Mouse (Mus musculus) adrenal gland, postnatal 14 days (tissue): ENCODE results near the gene Lyl1. TPM values are rescaled to one million over a fixed set of nuclear protein-coding genes. Genes with fewer than 3 reads are reported as not detected.
A peak's percentile ranks its signal among the peaks of the same experiment; 100 is the strongest.

Source experiments
- DNase-seq: peaks from one replicate; pipeline ENCODE4 v3.0.0; 2021; ENCODE audit warnings: mixed read lengths
- total RNA-seq: library from RNA; stranded (reverse); gene quantifications from 2 replicates; pipeline ENCODE4 v1.2.3, GENCODE M21; 2021

The Lyl1 gene
- total RNA-seq, 1 experiment from 2014 or later, result 4.2 TPM

GRCm38 (mm10) chr8:84703466-84704249 lies 2.4 kb downstream of the Lyl1 start:
- DNase-seq, result no peak

GRCm38 (mm10) chr8:84704356-84704755 lies 3.1 kb downstream of the Lyl1 start:
- DNase-seq, result peak; percentile 84

- DNase-seq, result peak; percentile 49
These were observed 3.9 kb downstream of the Lyl1 start for GRCm38 (mm10) chr8:84704867-84705831.

GRCm38 (mm10) chr8:84705960-84706359 lies 4.7 kb downstream of the Lyl1 start:
- no peak for DNase-seq

GRCm38 (mm10) chr8:84706610-84707266 lies 5.5 kb downstream of the Lyl1 start:
- DNase-seq, result no peak

GRCm38 (mm10) chr8:84707267-84707883 lies 6.1 kb downstream of the Lyl1 start:
- DNase-seq, result peak; percentile 53

- no peak for DNase-seq
These were observed 6.8 kb downstream of the Lyl1 start for GRCm38 (mm10) chr8:84708071-84708541.

GRCm38 (mm10) chr8:84708774-84709475 lies 7.7 kb downstream of the Lyl1 start:
- DNase-seq, result peak; percentile 90

- no peak for DNase-seq
These were observed 8.7 kb downstream of the Lyl1 start for GRCm38 (mm10) chr8:84709931-84710330.

- no peak for DNase-seq
These were observed 10.1 kb downstream of the Lyl1 start for GRCm38 (mm10) chr8:84711312-84711711.

GRCm38 (mm10) chr8:84711933-84712758 lies 10.9 kb downstream of the Lyl1 start:
- no peak for DNase-seq

GRCm38 (mm10) chr8:84712759-84713120 lies 11.5 kb downstream of the Lyl1 start:
- no peak for DNase-seq

GRCm38 (mm10) chr8:84713381-84713780 lies 12.1 kb downstream of the Lyl1 start:
- no peak for DNase-seq

GRCm38 (mm10) chr8:84714161-84714560 lies 12.9 kb downstream of the Lyl1 start:
- DNase-seq, result no peak

GRCm38 (mm10) chr8:84715893-84716468 lies 14.7 kb downstream of the Lyl1 start:
- no peak for DNase-seq

GRCm38 (mm10) chr8:84716790-84717189 lies 15.5 kb downstream of the Lyl1 start:
- DNase-seq, result no peak

- no peak for DNase-seq
These were observed 17.2 kb downstream of the Lyl1 start for GRCm38 (mm10) chr8:84718476-84718875.

- DNase-seq, result no peak
These were observed 17.9 kb downstream of the Lyl1 start for GRCm38 (mm10) chr8:84718959-84719690.

GRCm38 (mm10) chr8:84722530-84722849 lies 21.2 kb downstream of the Lyl1 start:
- no peak for DNase-seq
